Mouse (Mus musculus) CH12.LX (cell line): ENCODE measurements around the gene Tmem200b. TPM values are rescaled to one million over a fixed set of nuclear protein-coding genes. Genes with fewer than 3 reads are reported as not detected.

ENCODE experiments used
- DNase-seq: peaks from one replicate; pipeline ENCODE4 v3.0.0-alpha.2; 2013; ENCODE audit errors: extremely low read depth
- H3K27ac ChIP-seq: 2 replicates; pipeline ENCODE4 v1.5.1; 2012; ENCODE audit warnings: low read depth, mild to moderate bottlenecking, control low read depth, moderate library complexity; ENCODE audit not compliant: insufficient read depth
- H3K27me3 ChIP-seq: replicated peaks from 2 replicates; pipeline ENCODE3; 2012; ENCODE audit warnings: inconsistent platforms
- H3K36me3 ChIP-seq, 2 experiments: replicated peaks in 1 of 2; 2 replicates each; pipeline versions ENCODE3 to v1.6.1; 2012; ENCODE audit warnings: inconsistent platforms in 1 of 2, low read length in 1 of 2, mild to moderate bottlenecking in 1 of 2, mixed read lengths in 1 of 2, moderate library complexity in 1 of 2; ENCODE audit not compliant: control insufficient read depth in 1 of 2, insufficient read depth in 1 of 2
- H3K4me1 ChIP-seq, 2 experiments: 2 replicates each; pipeline ENCODE4 v1.6.1; 2012; ENCODE audit warnings: inconsistent platforms in 1 of 2, moderate library complexity in 1 of 2; ENCODE audit not compliant: insufficient read depth in 2 of 2, control insufficient read depth in 1 of 2
- H3K4me2 ChIP-seq: 2 replicates; pipeline ENCODE4 v1.6.1; 2012; ENCODE audit warnings: low read depth, mild to moderate bottlenecking, control low read depth; ENCODE audit not compliant: poor library complexity, insufficient read depth, severe bottlenecking
- H3K4me3 ChIP-seq, 3 experiments: fragments of 150-350 bp in 1 of 3; sonication (generic) in 1 of 3; replicated peaks in 1 of 3; 2 replicates each; pipeline versions ENCODE3 to v1.5.1; 2011 to 2012; ENCODE audit warnings: low read depth in 2 of 3, low read length in 2 of 3, mild to moderate bottlenecking in 2 of 3, moderate library complexity in 2 of 3, control low read depth in 1 of 3, improper control_type of control experiment in 1 of 3, inconsistent platforms in 1 of 3, mixed read lengths in 1 of 3; ENCODE audit not compliant: poor library complexity in 1 of 3
- H3K79me2 ChIP-seq: replicated peaks from 2 replicates; pipeline ENCODE4 v1.6.1; 2012; ENCODE audit warnings: mild to moderate bottlenecking, moderate library complexity; ENCODE audit not compliant: control insufficient read depth, poor library complexity, insufficient read depth, severe bottlenecking; ENCODE audit errors: extremely low read depth
- H3K9ac ChIP-seq: 2 replicates; pipeline ENCODE4 v1.6.1; 2012; ENCODE audit warnings: low read depth, mild to moderate bottlenecking, control low read depth, moderate library complexity; ENCODE audit not compliant: insufficient read depth
- H3K9me3 ChIP-seq: replicated peaks from 2 replicates; pipeline ENCODE3; 2012; ENCODE audit warnings: low read length, inconsistent platforms, mixed read lengths
- CTCF ChIP-seq, 2 experiments: IDR thresholded peaks in 1 of 2; conservative IDR thresholded peaks in 1 of 2; 2 replicates each; pipeline ENCODE4 v1.5.1; 2011 to 2012; ENCODE audit warnings: low read depth in 2 of 2, low read length in 2 of 2, improper control_type of control experiment in 1 of 2, inconsistent platforms in 1 of 2, mild to moderate bottlenecking in 1 of 2, moderate library complexity in 1 of 2
- E2F4 ChIP-seq: IDR thresholded peaks from 2 replicates; pipeline ENCODE4 v1.6.1; 2011; ENCODE audit warnings: low read depth, low read length, improper control_type of control experiment; ENCODE audit not compliant: insufficient replicate concordance
- ELF1 ChIP-seq: IDR thresholded peaks from 2 replicates; pipeline ENCODE4 v1.6.1; 2014; ENCODE audit warnings: low read depth, mild to moderate bottlenecking, inconsistent platforms, low read length, improper control_type of control experiment
- EP300 ChIP-seq: IDR thresholded peaks from 2 replicates; pipeline ENCODE4 v1.6.1; 2011; ENCODE audit warnings: low read length, improper control_type of control experiment
- ETS1 ChIP-seq: conservative IDR thresholded peaks from 2 replicates; pipeline ENCODE4 v1.6.1; 2012; ENCODE audit warnings: low read depth, mild to moderate bottlenecking, inconsistent platforms, low read length, improper control_type of control experiment, moderate library complexity
- GABPA ChIP-seq: IDR thresholded peaks from 2 replicates; pipeline ENCODE4 v1.6.1; 2012; ENCODE audit warnings: low read depth, low read length, improper control_type of control experiment, inconsistent platforms; ENCODE audit not compliant: insufficient replicate concordance
- HCFC1 ChIP-seq: IDR thresholded peaks from 2 replicates; pipeline ENCODE4 v1.6.1; 2012; ENCODE audit warnings: low read depth, mild to moderate bottlenecking, inconsistent platforms, low read length, improper control_type of control experiment
- IRF4 ChIP-seq: IDR thresholded peaks from 2 replicates; pipeline ENCODE4 v1.6.1; 2014; ENCODE audit warnings: low read depth, mild to moderate bottlenecking, inconsistent platforms, low read length, improper control_type of control experiment
- JUN ChIP-seq: IDR thresholded peaks from 2 replicates; pipeline ENCODE4 v1.6.1; 2011; ENCODE audit warnings: low read depth, mild to moderate bottlenecking, low read length, improper control_type of control experiment, moderate library complexity; ENCODE audit not compliant: insufficient read depth
- MAFK ChIP-seq: IDR thresholded peaks from 2 replicates; pipeline ENCODE4 v1.6.1; 2011; ENCODE audit warnings: low read length, improper control_type of control experiment; ENCODE audit not compliant: insufficient replicate concordance
- MAZ ChIP-seq: IDR thresholded peaks from 2 replicates; pipeline ENCODE4 v1.6.1; 2012; ENCODE audit warnings: low read depth, mild to moderate bottlenecking, inconsistent platforms, low read length, improper control_type of control experiment, moderate library complexity
- MEF2A ChIP-seq: IDR thresholded peaks from 2 replicates; pipeline ENCODE4 v1.6.1; 2014; ENCODE audit warnings: low read depth, mild to moderate bottlenecking, inconsistent platforms, low read length, improper control_type of control experiment, borderline replicate concordance
- NELFE ChIP-seq: IDR thresholded peaks from 2 replicates; pipeline ENCODE4 v1.6.1; 2011; ENCODE audit warnings: low read depth, low read length, improper control_type of control experiment
- NRF1 ChIP-seq: IDR thresholded peaks from 2 replicates; pipeline ENCODE4 v1.6.1; 2014; ENCODE audit warnings: low read depth, mild to moderate bottlenecking, inconsistent platforms, low read length, improper control_type of control experiment, moderate library complexity
- PAX5 ChIP-seq: IDR thresholded peaks from 2 replicates; pipeline ENCODE4 v1.6.1; 2012; ENCODE audit warnings: low read length, inconsistent platforms, mixed read lengths
- POLR2A ChIP-seq: IDR thresholded peaks from 2 replicates; pipeline ENCODE4 v1.6.1; 2011; ENCODE audit warnings: low read depth, mild to moderate bottlenecking, improper control_type of control experiment, low read length
- RCOR1 ChIP-seq: conservative IDR thresholded peaks from 2 replicates; pipeline ENCODE4 v1.6.1; 2012; ENCODE audit warnings: low read depth, mild to moderate bottlenecking, inconsistent platforms, low read length, improper control_type of control experiment
- SIN3A ChIP-seq: IDR thresholded peaks from 2 replicates; pipeline ENCODE4 v1.6.1; 2012; ENCODE audit warnings: low read length, improper control_type of control experiment, inconsistent platforms
- SMC3 ChIP-seq: IDR thresholded peaks from 2 replicates; pipeline ENCODE4 v1.6.1; 2011; ENCODE audit warnings: low read depth, low read length, improper control_type of control experiment
- TBP ChIP-seq: conservative IDR thresholded peaks from 2 replicates; pipeline ENCODE4 v1.6.1; 2011; ENCODE audit warnings: low read depth, low read length, improper control_type of control experiment
- USF2 ChIP-seq: conservative IDR thresholded peaks from 2 replicates; pipeline ENCODE4 v1.6.1; 2011; ENCODE audit warnings: low read depth, low read length, improper control_type of control experiment
- ZC3H11A ChIP-seq: IDR thresholded peaks from 2 replicates; pipeline ENCODE4 v1.6.1; 2012; ENCODE audit warnings: low read depth, mild to moderate bottlenecking, inconsistent platforms, low read length, improper control_type of control experiment
- dilution Hi-C: fragments of 300-500 bp; cut with MboI; formaldehyde crosslinking; loops from 2 replicates; pipeline ENCODE4 v1.14.3; 2020; ENCODE audit warnings: low sequenced_read_pairs; ENCODE audit not compliant: extremely low pct_unique_long_range_greater_than_20kb, extremely low pct_ligation_motif_present
- in situ Hi-C: fragments of 300-500 bp; cut with MboI; formaldehyde crosslinking; loops from 3 replicates; pipeline ENCODE4 v1.14.3; 2019; ENCODE audit warnings: low sequenced_read_pairs, low pct_ligation_motif_present, low pct_unique_long_range_greater_than_20kb, mixed read lengths
- polyA plus RNA-seq: library from polyadenylated mRNA; unstranded; fragments of >175 nt; gene quantifications from 2 replicates; pipeline ENCODE4 v1.2.1, GENCODE M21; 2012; ENCODE audit warnings: low read depth; ENCODE audit not compliant: insufficient read length
- total RNA-seq, 2 experiments: library from RNA; depleted of rRNA; stranded (reverse); fragments of 300-350 nt in 1 of 2; fragments of >200 nt in 1 of 2; gene quantifications; 2 replicates each; pipeline ENCODE4 v1.2.3; 2012 to 2014

Gene Tmem200b
- total and polyA plus RNA-seq, 3 experiments, result not detected

GRCm38 (mm10) chr4:131910237-131910994, 11.2 kb upstream of the Tmem200b start:
- TF ChIP-seq ELF1 (no peak), ETS1 (no peak), GABPA (no peak), SMC3 (no peak), PAX5 (no peak), E2F4 (no peak), SIN3A (no peak), CTCF (conservative IDR thresholded peaks at IDR 0.05 in 1 of 2, IDR thresholded peaks at IDR 0.05 in 1 of 2; ENCODE audit: low read depth in 2 of 2, low read length in 2 of 2) (no peak), EP300 (no peak), MAFK (no peak), POLR2A (no peak), RCOR1 (no peak), IRF4 (no peak), HCFC1 (no peak), MAZ (no peak), NRF1 (no peak), TBP (no peak)
- no peak overlapping the region for H3K27ac ChIP-seq
- peaks cover 5% of the 10 kb centered on the region for H3K9me3 ChIP-seq
- dilution Hi-C loops (no loop called here), in situ Hi-C loops (no loop called here)
- H3K4me2 ChIP-seq, result no peak overlapping the region
- no peak overlapping the region for H3K9ac ChIP-seq
- H3K4me1 ChIP-seq, result peaks cover 0 to 21% of the 10 kb centered on the region in 2 experiments; a peak in 2 of 4 replicates
- no peaks in the 10 kb centered on the region for H3K79me2 ChIP-seq
- peaks cover 0 to 11% of the 10 kb centered on the region in 2 experiments for H3K36me3 ChIP-seq
- H3K27me3 ChIP-seq, result no peaks in the 10 kb centered on the region
- no peak for DNase-seq
- no peak overlapping the region for H3K4me3 ChIP-seq

GRCm38 (mm10) chr4:131911521-131911920, 10.1 kb upstream of the Tmem200b start:
- in situ Hi-C loops, result no loop called here
- Histone ChIP-seq H3K9me3 (peaks cover 5% of the 10 kb centered on the region), H3K27me3 (no peaks in the 10 kb centered on the region), H3K79me2 (no peaks in the 10 kb centered on the region), H3K36me3 (peaks cover 0 to 3% of the 10 kb centered on the region in 2 experiments), H3K4me1 (peaks cover 4 to 26% of the 10 kb centered on the region in 2 experiments; a peak in 3 of 4 replicates), H3K27ac (no peak overlapping the region), H3K4me2 (no peak overlapping the region), H3K9ac (no peak overlapping the region), H3K4me3 (no peak overlapping the region)
- dilution Hi-C loops, result no loop called here
- DNase-seq, result no peak
- TF ChIP-seq PAX5 (no peak), NELFE (no peak), MEF2A (no peak), MAZ (no peak), MAFK (no peak), ZC3H11A (no peak), JUN (no peak), GABPA (no peak), USF2 (no peak)
